Mouse (Mus musculus) hindbrain, embryonic 16.5 days (tissue): ENCODE data around the gene Gm7879. TPM values are rescaled to one million over a fixed set of nuclear protein-coding genes. Genes with fewer than 3 reads are reported as not detected.
A peak's percentile ranks its signal among the peaks of the same experiment; 100 is the strongest.
"Not testable (repeated sequence)": the region's sequence is repeated elsewhere in the genome, so short reads cannot be mapped to it uniquely, and the experiment has no call there.

Source experiments
- ATAC-seq: fragments of 200-750 bp; cut with Nextera tagmentation; 2 replicates; pipeline ENCODE4 v1.8.0; 2017; ENCODE audit warnings: moderate TSS enrichment, moderate library complexity
- H3K27ac ChIP-seq: fragments of 300-500 bp; sonication (generic); 2 replicates; pipeline ENCODE4 v1.5.1; 2014; ENCODE audit warnings: low read depth, mild to moderate bottlenecking, control low read depth, low read length, moderate library complexity
- H3K27me3 ChIP-seq: fragments of 300-500 bp; sonication (generic); replicated peaks from 2 replicates; pipeline ENCODE4 v1.6.1; 2014; ENCODE audit warnings: low read length; ENCODE audit not compliant: control insufficient read depth, insufficient read depth
- H3K36me3 ChIP-seq: fragments of 300-500 bp; sonication (generic); 2 replicates; pipeline ENCODE4 v1.6.1; 2014; ENCODE audit warnings: mild to moderate bottlenecking, low read length, moderate library complexity, mixed read lengths; ENCODE audit not compliant: control insufficient read depth, insufficient read depth
- H3K4me1 ChIP-seq: fragments of 300-500 bp; sonication (generic); 2 replicates; pipeline ENCODE4 v1.6.1; 2014; ENCODE audit warnings: low read depth, low read length; ENCODE audit not compliant: control insufficient read depth, insufficient read depth
- H3K4me2 ChIP-seq: fragments of 300-500 bp; sonication (generic); 2 replicates; pipeline ENCODE4 v1.6.1; 2014; ENCODE audit warnings: mild to moderate bottlenecking, low read length, control low read depth, moderate library complexity
- H3K4me3 ChIP-seq: fragments of 300-500 bp; sonication (generic); 2 replicates; pipeline ENCODE4 v1.5.1; 2014; ENCODE audit warnings: mild to moderate bottlenecking, low read length, control low read depth, moderate library complexity
- H3K9ac ChIP-seq: fragments of 300-500 bp; sonication (generic); 2 replicates; pipeline ENCODE4 v1.6.1; 2014; ENCODE audit warnings: low read depth, mild to moderate bottlenecking, control low read depth, low read length, moderate library complexity
- H3K9me3 ChIP-seq: fragments of 300-500 bp; sonication (generic); 2 replicates; pipeline ENCODE4 v1.6.1; 2014; ENCODE audit warnings: mild to moderate bottlenecking, low read length, moderate library complexity; ENCODE audit not compliant: control insufficient read depth
- WGBS: fragments of 180-500 bp; shearing (Covaris S2); extraction: QIAGEN DNeasy Blood & Tissue Kit; methylation state at CpG from one replicate; pipeline ENCODE4 v1.1.7; 2014; 5-methylcytosine and 5-hydroxymethylcytosine counted together
- polyA plus RNA-seq: library from polyadenylated mRNA; unstranded; fragments of >200 nt; fragmentation: Nextera tagmentation; extraction: Ambion mirVana; gene quantifications from 2 replicates; pipeline ENCODE4 v1.2.1, GENCODE M21; 2015

Gm7879 gene
- not detected in 2 replicates for polyA plus RNA-seq

DNA sequence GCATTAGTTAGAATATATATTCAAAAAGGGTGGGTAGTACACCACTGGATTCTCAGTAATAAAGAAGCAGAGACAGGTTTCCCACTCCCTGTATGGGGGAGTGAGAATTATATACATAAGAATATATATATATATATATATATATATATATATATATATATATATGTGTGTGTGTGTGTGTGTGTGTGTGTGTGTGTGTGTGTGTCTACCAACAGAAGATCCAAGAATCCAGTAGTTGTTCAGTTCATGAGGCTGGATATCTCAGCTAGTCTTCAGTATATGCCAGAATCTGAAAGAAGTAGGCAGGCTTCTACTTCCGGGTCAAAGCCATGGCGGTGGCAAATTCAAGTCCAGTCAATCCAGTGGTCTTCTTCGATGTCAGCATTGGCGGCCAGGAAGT is at the start of gene Gm7879:
Gm7879 (plus strand) TSS at position 301 of the 400 bp plus-strand sequence.
- H3K4me3 ChIP-seq, H3K9me3 ChIP-seq, H3K36me3 ChIP-seq, H3K4me2 ChIP-seq, ATAC-seq, H3K9ac ChIP-seq, H3K4me1 ChIP-seq, H3K27me3 ChIP-seq, H3K27ac ChIP-seq: not testable (repeated sequence)
- 98% methylated on average over 4 of the region's 4 CpGs for WGBS

DNA sequence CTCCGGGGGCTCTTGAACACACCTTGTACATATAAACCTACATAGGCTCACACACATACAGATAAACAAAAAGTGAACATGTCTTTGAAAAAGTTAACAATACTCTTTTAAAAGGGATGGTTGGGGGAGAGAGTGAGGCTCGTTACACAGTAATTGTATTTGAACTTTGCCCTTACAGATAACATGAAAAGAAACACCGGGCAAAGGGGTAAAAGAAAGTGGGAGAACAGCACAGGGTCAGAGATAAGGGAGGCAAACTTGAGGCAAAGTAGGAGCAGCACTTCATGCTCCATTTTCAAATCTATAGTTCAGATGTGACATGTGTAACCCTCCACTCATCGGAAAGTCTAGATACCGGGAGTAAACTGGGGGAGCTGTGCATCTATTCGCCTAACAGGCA is 49.3 kb upstream of the Gm7879 start:
- H3K36me3 ChIP-seq = no peaks in the 10 kb centered on the region
- no peaks in the 10 kb centered on the region; the same call in 1 of the 2 replicates for H3K27me3 ChIP-seq
- no peak overlapping the region for H3K27ac ChIP-seq
- no peak overlapping the region for H3K9ac ChIP-seq
- H3K4me3 ChIP-seq = no peak overlapping the region
- H3K4me1 ChIP-seq = no peaks in the 10 kb centered on the region
- WGBS = 83% methylated on average over 6 of the region's 6 CpGs
- H3K4me2 ChIP-seq = no peak overlapping the region
- no peaks in the 10 kb centered on the region for H3K9me3 ChIP-seq
- ATAC-seq = no peak

DNA sequence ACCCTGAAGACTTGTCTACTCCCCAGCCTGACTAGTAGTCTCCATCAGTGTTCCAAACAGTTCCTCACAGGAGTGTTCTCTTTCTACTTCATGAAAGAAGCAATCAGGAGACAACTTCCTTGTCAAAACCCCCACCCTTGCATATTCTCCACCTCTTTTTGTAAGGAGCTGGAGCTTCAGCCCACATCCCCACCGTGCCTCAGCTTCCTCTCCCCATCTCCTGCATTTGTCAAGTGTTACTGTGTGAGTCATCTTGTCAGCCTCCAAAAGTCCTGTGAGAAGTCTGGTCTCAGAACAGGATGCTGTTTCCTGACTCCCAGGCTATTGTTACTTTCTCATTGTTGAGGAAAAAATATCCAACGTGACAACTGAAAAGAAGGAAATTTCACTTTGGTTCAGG is 47.6 kb upstream of the Gm7879 start:
- Histone ChIP-seq H3K9ac (no peak overlapping the region), H3K27ac (no peak overlapping the region), H3K4me2 (no peak overlapping the region), H3K27me3 (no peaks in the 10 kb centered on the region; the same call in 1 of the 2 replicates), H3K4me3 (no peak overlapping the region), H3K4me1 (peaks cover 4% of the 10 kb centered on the region; the same call in 1 of the 2 replicates), H3K9me3 (no peaks in the 10 kb centered on the region), H3K36me3 (no peaks in the 10 kb centered on the region)
- WGBS = 83% methylated on average over 2 of the region's 2 CpGs
- no peak for ATAC-seq

DNA sequence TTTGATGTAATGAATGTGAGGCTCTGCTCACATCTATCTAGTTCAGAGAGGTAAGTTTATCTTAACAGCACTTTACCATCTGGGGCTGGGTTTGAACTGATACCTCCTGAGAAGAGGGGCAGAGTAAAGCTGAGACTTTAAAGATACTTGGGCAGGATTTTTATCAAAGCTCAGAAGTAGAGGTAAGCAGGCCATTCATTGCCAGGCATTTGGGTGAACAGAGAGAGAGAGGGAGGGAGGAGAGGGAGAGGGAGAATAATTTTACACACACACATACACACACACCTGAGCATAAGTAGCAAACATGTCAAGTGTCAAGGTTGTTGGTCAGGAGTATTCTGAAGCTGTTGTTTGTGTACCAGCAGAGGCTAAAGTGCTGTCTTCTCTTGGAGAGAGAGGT is 44.7 kb upstream of the Gm7879 start, which contains the start of gene Cd38:
Cd38 (plus strand) TSS at position 301 of the 400 bp plus-strand sequence.
- Histone ChIP-seq H3K9ac (peak within 1 kb of the TSS; percentile 29; the same call in 1 of the 2 replicates), H3K27me3 (no peaks in the 10 kb centered on the region; the same call in 1 of the 2 replicates), H3K36me3 (no peaks in the 10 kb centered on the region), H3K4me2 (peak within 1 kb of the TSS; percentile 58), H3K4me1 (peaks cover 4% of the 10 kb centered on the region; the same call in 1 of the 2 replicates), H3K9me3 (no peaks in the 10 kb centered on the region), H3K27ac (0 out of 2 replicates have a peak within 1 kb of the TSS, but pooled peaks have one; percentile 12), H3K4me3 (peak within 1 kb of the TSS; percentile 31)
- ATAC-seq = no peak

DNA sequence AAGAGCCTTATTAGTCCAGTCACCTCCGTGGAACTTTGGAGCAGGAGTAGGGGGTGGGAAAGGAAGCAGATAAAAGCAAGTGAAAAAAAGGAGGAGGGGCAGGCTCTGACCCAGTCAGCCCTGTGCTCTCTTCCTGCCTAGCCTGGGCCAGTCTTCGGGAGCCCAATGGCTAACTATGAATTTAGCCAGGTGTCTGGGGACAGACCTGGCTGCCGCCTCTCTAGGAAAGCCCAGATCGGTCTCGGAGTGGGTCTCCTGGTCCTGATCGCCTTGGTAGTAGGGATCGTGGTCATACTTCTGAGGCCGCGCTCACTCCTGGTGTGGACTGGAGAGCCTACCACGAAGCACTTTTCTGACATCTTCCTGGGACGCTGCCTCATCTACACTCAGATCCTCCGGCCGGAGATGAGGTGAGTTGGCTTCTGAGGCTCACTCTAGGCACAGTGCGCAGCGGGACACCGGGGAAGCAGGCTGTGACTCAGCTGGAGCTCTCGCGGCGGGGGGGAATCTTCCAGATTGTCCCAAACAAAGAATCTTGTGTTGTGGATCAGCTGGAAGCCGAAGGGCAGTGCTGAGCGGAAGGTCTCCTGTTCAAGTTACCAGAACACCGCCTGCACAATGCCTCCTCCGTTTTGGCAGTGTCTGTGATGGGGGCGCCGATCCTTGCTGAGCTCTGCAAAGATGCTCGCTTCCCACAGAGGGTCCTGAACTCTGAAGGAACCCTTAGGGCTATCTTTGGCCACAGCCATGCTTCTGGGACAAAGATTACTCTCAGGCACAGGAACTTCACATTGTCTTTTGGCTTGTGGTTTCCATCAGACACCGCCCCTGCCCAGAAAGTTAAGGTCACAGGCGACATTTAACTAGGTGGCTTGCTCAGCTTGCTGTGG is 44.0 kb upstream of the Gm7879 start:
- Histone ChIP-seq H3K4me1 (peaks cover 4% of the 10 kb centered on the region; the same call in 1 of the 2 replicates), H3K27me3 (no peaks in the 10 kb centered on the region; the same call in 1 of the 2 replicates), H3K9ac (peak overlapping the region; percentile 29; the same call in 1 of the 2 replicates), H3K4me3 (peak overlapping the region; percentile 31), H3K36me3 (no peaks in the 10 kb centered on the region), H3K9me3 (no peaks in the 10 kb centered on the region), H3K27ac (0 out of 2 replicates have a peak overlapping the region, but pooled peaks have one; percentile 12), H3K4me2 (peak overlapping the region; percentile 58)
- WGBS = 4% methylated on average over 28 of the region's 28 CpGs
- ATAC-seq = 0 out of 2 replicates have a peak, but pooled peaks have one; percentile 34

DNA sequence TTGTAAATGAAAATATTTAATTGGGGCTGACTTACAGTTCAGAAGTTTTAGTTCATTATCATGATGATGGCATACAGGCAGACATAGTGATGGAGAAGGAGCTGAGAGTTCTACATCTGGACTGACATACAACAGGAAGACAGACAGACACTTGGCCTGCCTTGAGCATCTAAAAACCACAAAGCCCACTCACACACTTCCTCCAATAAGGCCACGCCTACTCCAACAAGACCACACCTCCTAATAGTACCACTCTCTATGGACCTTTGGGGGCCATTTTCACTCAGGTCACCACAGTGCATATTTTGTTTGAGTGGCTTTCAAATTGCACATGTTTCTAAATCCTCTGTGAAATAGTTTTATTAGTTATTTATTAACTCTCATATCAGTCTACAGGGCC is 41.1 kb upstream of the Gm7879 start:
- H3K27ac ChIP-seq = no peak overlapping the region
- no peak overlapping the region for H3K4me3 ChIP-seq
- H3K27me3 ChIP-seq = no peaks in the 10 kb centered on the region; the same call in 1 of the 2 replicates
- peaks cover 4% of the 10 kb centered on the region; the same call in 1 of the 2 replicates for H3K4me1 ChIP-seq
- no peaks in the 10 kb centered on the region for H3K9me3 ChIP-seq
- H3K9ac ChIP-seq = no peak overlapping the region
- H3K4me2 ChIP-seq = no peak overlapping the region
- WGBS = 100% methylated on average over 1 of the region's 1 CpGs
- H3K36me3 ChIP-seq = no peaks in the 10 kb centered on the region
- no peak for ATAC-seq

DNA sequence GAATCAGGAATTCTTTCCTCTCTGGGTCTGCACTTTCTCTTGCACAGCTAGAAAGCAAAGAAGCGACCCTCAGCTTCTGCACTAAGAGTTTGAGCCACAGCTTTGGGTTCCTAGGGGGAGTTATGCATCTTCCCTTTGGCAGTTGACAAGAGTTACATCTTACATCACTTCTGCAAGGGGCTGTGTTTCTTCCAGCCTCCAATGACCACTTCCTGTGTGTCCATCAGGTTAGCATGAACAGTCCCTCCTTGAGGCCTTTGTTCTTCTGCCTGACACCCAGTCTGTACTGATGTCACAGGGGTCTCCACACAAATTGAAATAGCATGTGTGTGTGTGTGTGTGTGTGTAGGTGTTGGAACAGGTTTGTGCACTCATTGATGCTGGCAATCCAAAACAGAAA is 40.3 kb upstream of the Gm7879 start:
- H3K4me1 ChIP-seq = peaks cover 4% of the 10 kb centered on the region; the same call in 1 of the 2 replicates
- H3K4me2 ChIP-seq = no peak overlapping the region
- H3K9ac ChIP-seq = no peak overlapping the region
- no peaks in the 10 kb centered on the region for H3K9me3 ChIP-seq
- no peak overlapping the region for H3K27ac ChIP-seq
- no peaks in the 10 kb centered on the region for H3K36me3 ChIP-seq
- no peak overlapping the region for H3K4me3 ChIP-seq
- no peaks in the 10 kb centered on the region; the same call in 1 of the 2 replicates for H3K27me3 ChIP-seq
- no peak for ATAC-seq
- 77% methylated on average over 1 of the region's 1 CpGs for WGBS

DNA sequence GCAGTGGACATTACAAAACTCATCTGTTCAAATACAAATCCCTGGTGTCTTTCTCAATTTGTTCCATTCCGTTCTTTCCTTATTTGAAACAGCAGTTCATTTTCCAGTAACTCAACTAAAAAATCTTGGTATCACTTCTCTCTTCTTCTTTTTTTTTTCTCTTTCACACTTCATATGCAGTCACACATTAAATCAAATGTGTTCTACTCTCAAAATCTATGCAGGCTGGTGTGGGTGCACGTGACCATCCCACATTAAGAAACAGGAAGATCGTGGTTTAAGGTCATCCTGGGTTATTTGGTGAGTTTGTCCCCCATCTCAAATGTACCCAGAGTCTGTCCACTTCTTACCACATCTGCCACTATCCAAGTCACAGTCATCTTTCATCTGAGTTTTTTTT is 30.9 kb upstream of the Gm7879 start:
- no peak for ATAC-seq
- 87% methylated on average over 3 of the region's 3 CpGs for WGBS
- Histone ChIP-seq H3K4me1 (no peaks in the 10 kb centered on the region), H3K27ac (no peak overlapping the region), H3K27me3 (no peaks in the 10 kb centered on the region), H3K36me3 (no peaks in the 10 kb centered on the region), H3K4me2 (no peak overlapping the region), H3K9me3 (no peaks in the 10 kb centered on the region), H3K9ac (no peak overlapping the region), H3K4me3 (no peak overlapping the region)

DNA sequence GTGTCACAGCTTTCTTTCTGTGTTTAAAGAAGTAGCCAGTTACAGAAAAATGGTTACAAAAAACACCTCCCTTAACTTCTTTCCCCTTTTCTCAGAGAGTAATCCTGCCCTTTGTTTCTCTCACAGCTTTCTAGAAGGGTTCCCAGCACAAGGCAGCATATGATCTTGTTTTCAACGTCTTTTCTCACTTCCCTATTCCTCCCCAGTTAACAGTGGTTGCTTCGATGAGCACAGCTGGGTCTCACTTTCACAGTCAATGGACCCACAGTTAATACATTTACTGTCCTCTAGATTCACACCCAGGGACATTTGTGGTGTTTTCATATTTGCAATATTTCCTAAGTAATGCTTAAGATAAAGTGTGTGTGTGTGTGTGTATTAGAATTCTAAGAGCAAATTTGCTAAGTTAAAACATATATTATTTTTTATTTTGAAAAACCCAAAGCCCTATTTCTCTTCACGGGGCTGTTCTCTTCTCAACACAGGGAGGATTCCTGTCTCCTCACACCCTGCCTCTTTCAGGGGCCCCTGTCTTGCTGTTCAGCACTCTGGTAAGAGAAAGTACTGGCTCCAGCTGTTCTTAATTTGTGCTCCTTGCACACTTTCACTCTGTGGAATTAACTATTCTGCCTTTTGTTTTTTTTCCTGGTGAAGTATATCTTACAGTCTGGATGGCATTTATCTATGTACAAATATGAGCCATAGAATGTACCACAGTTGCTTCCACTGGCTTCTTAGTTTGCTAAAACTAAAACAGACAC is 27.7 kb upstream of the Gm7879 start:
- Histone ChIP-seq H3K36me3 (no peaks in the 10 kb centered on the region), H3K4me1 (no peaks in the 10 kb centered on the region), H3K9ac (no peak overlapping the region), H3K4me3 (no peak overlapping the region), H3K4me2 (no peak overlapping the region), H3K27ac (no peak overlapping the region), H3K9me3 (no peaks in the 10 kb centered on the region), H3K27me3 (no peaks in the 10 kb centered on the region)
- 20% methylated on average over 3 of the region's 3 CpGs for WGBS
- no peak for ATAC-seq
